Mouse (Mus musculus) ES-Bruce4 (cell line): ENCODE results near the gene Gm21973. TPM values are rescaled to one million over a fixed set of nuclear protein-coding genes. Genes with fewer than 3 reads are reported as not detected.

ENCODE experiments used
- H3K27ac ChIP-seq: 2 replicates; pipeline ENCODE4 v1.5.1; 2012; ENCODE audit warnings: low read length, inconsistent platforms; ENCODE audit not compliant: insufficient read depth
- H3K27me3 ChIP-seq: 2 replicates; pipeline ENCODE4 v1.6.1; 2012; ENCODE audit warnings: mild to moderate bottlenecking, low read length, inconsistent platforms; ENCODE audit not compliant: control insufficient read depth, poor library complexity, insufficient read depth, severe bottlenecking
- H3K36me3 ChIP-seq: 2 replicates; pipeline ENCODE4 v1.6.1; 2012; ENCODE audit warnings: inconsistent platforms, mild to moderate bottlenecking, low read length, moderate library complexity; ENCODE audit not compliant: control insufficient read depth, poor library complexity, insufficient read depth, severe bottlenecking
- H3K4me1 ChIP-seq: one replicate; pipeline ENCODE4 v1.8.1; 2011; ENCODE audit warnings: low read length; ENCODE audit not compliant: control insufficient read depth, insufficient read depth
- H3K4me3 ChIP-seq: 2 replicates; pipeline ENCODE4 v1.5.1; 2011; ENCODE audit warnings: low read depth, mild to moderate bottlenecking, low read length
- H3K9ac ChIP-seq: 2 replicates; pipeline ENCODE4 v1.6.1; 2012; ENCODE audit warnings: low read depth, mild to moderate bottlenecking, inconsistent platforms; ENCODE audit not compliant: poor library complexity, severe bottlenecking
- H3K9me3 ChIP-seq: replicated peaks from 2 replicates; pipeline ENCODE4 v1.6.1; 2012; ENCODE audit warnings: mild to moderate bottlenecking, low read length, inconsistent platforms; ENCODE audit not compliant: control insufficient read depth, poor library complexity, insufficient read depth, severe bottlenecking
- CTCF ChIP-seq: IDR thresholded peaks from one replicate; pipeline ENCODE4 v1.8.1; 2011; ENCODE audit warnings: low read depth, low read length
- EP300 ChIP-seq: IDR thresholded peaks from 2 replicates; pipeline ENCODE4 v1.6.1; 2011; ENCODE audit warnings: low read depth, low read length; ENCODE audit not compliant: insufficient read depth
- POLR2A ChIP-seq: IDR thresholded peaks from one replicate; pipeline ENCODE4 v1.8.1; 2011; ENCODE audit warnings: low read length; ENCODE audit not compliant: insufficient read depth
- polyA plus RNA-seq: library from polyadenylated mRNA; stranded (reverse); fragments of >200 nt; gene quantifications from 2 replicates; pipeline ENCODE4 v1.2.4, GENCODE M21; 2011; ENCODE audit warnings: low read depth; ENCODE audit not compliant: missing spikeins, insufficient read depth, insufficient read length

Gene Gm21973
- not detected in 2 replicates for polyA plus RNA-seq

GRCm38 (mm10) chr15:10325080-10325479 lies at the start of gene Gm21973:
Gene Gm21973, plus strand, starts transcription at chr15:10325380.
- no peaks in the 10 kb centered on the region for H3K9me3 ChIP-seq
- TF ChIP-seq POLR2A (no peak), EP300 (no peak), CTCF (no peak)
- no peaks in the 10 kb centered on the region for H3K4me1 ChIP-seq
- no peaks in the 10 kb centered on the region for H3K27me3 ChIP-seq
- no peak within 1 kb of the TSS for H3K4me3 ChIP-seq
- H3K9ac ChIP-seq = no peak within 1 kb of the TSS
- H3K27ac ChIP-seq = no peak within 1 kb of the TSS
- H3K36me3 ChIP-seq = no peaks in the 10 kb centered on the region

- H3K9me3 ChIP-seq = no peaks in the 10 kb centered on the region
Measured at GRCm38 (mm10) chr15:10276386-10276785, 48.8 kb upstream of the Gm21973 start.

GRCm38 (mm10) chr15:10277461-10277860 lies 47.7 kb upstream of the Gm21973 start:
- Histone ChIP-seq H3K9me3 (no peaks in the 10 kb centered on the region), H3K27ac (no peak overlapping the region), H3K4me3 (no peak overlapping the region), H3K9ac (no peak overlapping the region), H3K27me3 (no peaks in the 10 kb centered on the region), H3K36me3 (no peaks in the 10 kb centered on the region), H3K4me1 (no peaks in the 10 kb centered on the region)
- TF ChIP-seq CTCF (no peak), POLR2A (no peak), EP300 (no peak)

More at GRCm38 (mm10) chr15:10276386-10276785, 48.8 kb upstream of the Gm21973 start:
- no peaks in the 10 kb centered on the region for H3K36me3 ChIP-seq
- no peak overlapping the region for H3K9ac ChIP-seq
- TF ChIP-seq EP300 (no peak), POLR2A (no peak), CTCF (no peak)
- H3K4me3 ChIP-seq = no peak overlapping the region
- no peak overlapping the region for H3K27ac ChIP-seq
- no peaks in the 10 kb centered on the region for H3K4me1 ChIP-seq
- no peaks in the 10 kb centered on the region for H3K27me3 ChIP-seq

GRCm38 (mm10) chr15:10281546-10281945 lies 43.6 kb upstream of the Gm21973 start:
- Histone ChIP-seq H3K27me3 (no peaks in the 10 kb centered on the region), H3K9me3 (no peaks in the 10 kb centered on the region), H3K4me3 (no peak overlapping the region), H3K36me3 (no peaks in the 10 kb centered on the region), H3K9ac (no peak overlapping the region), H3K27ac (no peak overlapping the region), H3K4me1 (no peaks in the 10 kb centered on the region)
- TF ChIP-seq EP300 = no peak
- TF ChIP-seq CTCF = no peak
- TF ChIP-seq POLR2A = no peak

GRCm38 (mm10) chr15:10283661-10284060 lies 41.5 kb upstream of the Gm21973 start:
- TF ChIP-seq EP300 (no peak), CTCF (no peak), POLR2A (no peak)
- no peaks in the 10 kb centered on the region for H3K36me3 ChIP-seq

GRCm38 (mm10) chr15:10296570-10296969 lies 28.6 kb upstream of the Gm21973 start:
- no peak for TF ChIP-seq EP300
- no peak for TF ChIP-seq CTCF
- no peak for TF ChIP-seq POLR2A
- Histone ChIP-seq H3K36me3 (no peaks in the 10 kb centered on the region), H3K9me3 (no peaks in the 10 kb centered on the region), H3K9ac (no peak overlapping the region), H3K27ac (no peak overlapping the region), H3K4me1 (no peaks in the 10 kb centered on the region), H3K4me3 (no peak overlapping the region), H3K27me3 (no peaks in the 10 kb centered on the region)

More at GRCm38 (mm10) chr15:10283661-10284060, 41.5 kb upstream of the Gm21973 start:
- H3K4me1 ChIP-seq = no peaks in the 10 kb centered on the region
- H3K9ac ChIP-seq = no peak overlapping the region
- H3K9me3 ChIP-seq = no peaks in the 10 kb centered on the region
- no peaks in the 10 kb centered on the region for H3K27me3 ChIP-seq
- H3K4me3 ChIP-seq = no peak overlapping the region
- H3K27ac ChIP-seq = no peak overlapping the region
